Mouse (Mus musculus) midbrain, embryonic 14.5 days (tissue): ENCODE measurements around the gene Ssbp4. TPM values are rescaled to one million over a fixed set of nuclear protein-coding genes. Genes with fewer than 3 reads are reported as not detected.
A peak's percentile ranks its signal among the peaks of the same experiment; 100 is the strongest.

Experiments
- ATAC-seq: fragments of 200-750 bp; cut with Nextera tagmentation; 2 replicates; pipeline ENCODE4 v1.8.0; 2017; ENCODE audit warnings: moderate number of reproducible peaks, moderate library complexity; ENCODE audit not compliant: low FRiP score, low TSS enrichment
- DNase-seq: peaks from one replicate; pipeline ENCODE4 v3.0.0-alpha.2; 2015
- H3K27ac ChIP-seq: fragments of 300-500 bp; sonication (generic); replicated peaks from 2 replicates; pipeline ENCODE4 v1.5.1; 2014; ENCODE audit warnings: mild to moderate bottlenecking, low read depth, low read length, moderate library complexity
- H3K27me3 ChIP-seq: fragments of 300-500 bp; sonication (generic); 2 replicates; pipeline ENCODE4 v1.6.1; 2014; ENCODE audit warnings: low read length, control low read depth, mixed read lengths; ENCODE audit not compliant: control insufficient read depth, insufficient read depth
- H3K36me3 ChIP-seq: fragments of 300-500 bp; sonication (generic); 2 replicates; pipeline ENCODE4 v1.6.1; 2014; ENCODE audit warnings: low read length, control low read depth; ENCODE audit not compliant: control insufficient read depth, insufficient read depth
- H3K4me1 ChIP-seq: fragments of 300-500 bp; sonication (generic); 2 replicates; pipeline ENCODE4 v1.6.1; 2014; ENCODE audit warnings: mild to moderate bottlenecking, antibody characterized with exemption, low read length, control low read depth; ENCODE audit not compliant: control insufficient read depth, insufficient read depth
- H3K4me2 ChIP-seq: fragments of 300-500 bp; sonication (generic); 2 replicates; pipeline ENCODE4 v1.6.1; 2014; ENCODE audit warnings: mild to moderate bottlenecking, low read length, moderate library complexity
- H3K4me3 ChIP-seq: fragments of 300-500 bp; sonication (generic); replicated peaks from 2 replicates; pipeline ENCODE4 v1.5.1; 2014; ENCODE audit warnings: low read depth, low read length
- H3K9ac ChIP-seq: fragments of 300-500 bp; sonication (generic); replicated peaks from 2 replicates; pipeline ENCODE4 v1.6.1; 2014; ENCODE audit warnings: mild to moderate bottlenecking, low read length, moderate library complexity
- H3K9me3 ChIP-seq: fragments of 300-500 bp; sonication (generic); 2 replicates; pipeline ENCODE4 v1.6.1; 2016; ENCODE audit warnings: low read length, control low read depth, mixed read lengths; ENCODE audit not compliant: control insufficient read depth
- WGBS: fragments of 180-500 bp; shearing (Covaris S2); extraction: QIAGEN DNeasy Blood & Tissue Kit; methylation state at CpG from one replicate; pipeline ENCODE4 v1.1.7; 2014; 5-methylcytosine and 5-hydroxymethylcytosine counted together
- polyA plus RNA-seq: library from polyadenylated mRNA; unstranded; fragments of >200 nt; fragmentation: Nextera tagmentation; extraction: Ambion mirVana; gene quantifications from 2 replicates; pipeline ENCODE4 v1.2.1, GENCODE M21; 2014

The Ssbp4 gene
- polyA plus RNA-seq, 1 experiment from 2014 or later, result 172 TPM

- no peak overlapping the region for H3K27ac ChIP-seq
- H3K36me3 ChIP-seq, result no peaks in the 10 kb centered on the region
- DNase-seq, result no peak
- H3K9me3 ChIP-seq, result no peaks in the 10 kb centered on the region
- no peak for ATAC-seq
- WGBS, result 68% methylated on average over 3 of the region's 3 CpGs
- H3K4me1 ChIP-seq, result no peaks in the 10 kb centered on the region
- no peak overlapping the region for H3K4me3 ChIP-seq
- no peak overlapping the region for H3K9ac ChIP-seq
- H3K27me3 ChIP-seq, result no peaks in the 10 kb centered on the region
- H3K4me2 ChIP-seq, result no peak overlapping the region
These were observed 34.3 kb upstream of the Ssbp4 start for GRCm38 (mm10) chr8:70643019-70643418.

- no peaks in the 10 kb centered on the region for H3K27me3 ChIP-seq
- WGBS, result 79% methylated on average over 9 of the region's 9 CpGs
- ATAC-seq, result no peak
These were observed 30.1 kb upstream of the Ssbp4 start for GRCm38 (mm10) chr8:70638752-70639151.

GRCm38 (mm10) chr8:70636838-70637237 lies 28.2 kb upstream of the Ssbp4 start:
- no peaks in the 10 kb centered on the region for H3K36me3 ChIP-seq
- H3K9ac ChIP-seq, result no peak overlapping the region
- H3K4me1 ChIP-seq, result no peaks in the 10 kb centered on the region
- no peak for DNase-seq
- H3K4me2 ChIP-seq, result no peak overlapping the region
- no peak for ATAC-seq
- H3K27me3 ChIP-seq, result no peaks in the 10 kb centered on the region
- WGBS, result 62% methylated on average over 8 of the region's 8 CpGs
- no peak overlapping the region for H3K4me3 ChIP-seq
- H3K27ac ChIP-seq, result no peak overlapping the region
- H3K9me3 ChIP-seq, result no peaks in the 10 kb centered on the region

More at GRCm38 (mm10) chr8:70638752-70639151, 30.1 kb upstream of the Ssbp4 start:
- Histone ChIP-seq H3K4me1 (no peaks in the 10 kb centered on the region), H3K9ac (no peak overlapping the region), H3K36me3 (no peaks in the 10 kb centered on the region), H3K4me3 (no peak overlapping the region), H3K27ac (no peak overlapping the region), H3K4me2 (no peak overlapping the region), H3K9me3 (no peaks in the 10 kb centered on the region)
- no peak for DNase-seq

DNA sequence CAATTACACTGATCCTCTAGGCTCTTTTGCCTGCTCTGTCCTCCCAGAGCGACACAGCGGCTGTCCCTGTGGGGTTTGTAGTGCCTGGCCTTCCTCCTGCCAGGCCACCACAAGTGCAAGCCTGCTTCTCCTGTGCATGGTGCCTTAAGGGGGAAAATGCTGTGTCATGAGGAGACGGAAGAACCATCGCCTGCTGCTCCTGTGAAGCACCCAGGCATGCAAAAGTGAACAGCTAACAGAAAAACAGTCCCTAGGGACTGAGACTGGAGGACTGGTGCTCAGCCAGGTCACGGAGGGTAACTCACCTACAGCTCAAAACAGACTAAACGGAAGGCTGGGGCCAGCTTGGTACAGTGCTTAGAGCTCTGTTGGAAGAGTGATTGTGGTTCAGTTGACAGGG lies 26.9 kb upstream of the Ssbp4 start:
- no peaks in the 10 kb centered on the region for H3K36me3 ChIP-seq
- 69% methylated on average over 6 of the region's 6 CpGs for WGBS

DNA sequence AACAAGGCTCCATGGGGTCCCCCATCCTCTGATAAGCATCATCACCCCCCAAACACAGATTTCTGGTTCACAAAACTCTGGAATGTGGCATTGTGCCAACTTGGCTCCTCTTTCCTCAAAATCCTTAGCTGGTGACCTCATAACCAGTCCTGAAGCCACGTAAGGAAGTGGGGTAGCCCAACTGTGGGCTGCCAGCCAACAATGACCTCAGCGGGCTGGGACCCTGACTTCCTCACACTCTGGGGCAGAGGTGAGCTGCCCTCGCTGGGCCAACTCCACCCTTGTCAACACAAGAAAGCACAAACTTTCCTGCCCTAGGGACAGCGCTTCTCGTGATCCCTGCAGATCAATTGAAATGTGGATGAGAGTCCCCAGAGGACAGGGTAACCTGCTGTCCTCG lies 25.4 kb upstream of the Ssbp4 start:
- H3K4me1 ChIP-seq, result peaks cover 15% of the 10 kb centered on the region
- H3K4me3 ChIP-seq, result no peak overlapping the region
- H3K27ac ChIP-seq, result no peak overlapping the region
- ATAC-seq, result no peak
- WGBS, result 64% methylated on average over 6 of the region's 6 CpGs
- H3K4me2 ChIP-seq, result no peak overlapping the region
- H3K27me3 ChIP-seq, result 0 out of 2 replicates have a peak, but pooled peaks cover 6% of the 10 kb centered on the region
- H3K9me3 ChIP-seq, result no peaks in the 10 kb centered on the region
- no peak for DNase-seq
- H3K9ac ChIP-seq, result no peak overlapping the region
- no peaks in the 10 kb centered on the region for H3K36me3 ChIP-seq

More for the DNA sequence above, 26.9 kb upstream of the Ssbp4 start:
- Histone ChIP-seq H3K27me3 (0 out of 2 replicates have a peak, but pooled peaks cover 6% of the 10 kb centered on the region), H3K4me2 (no peak overlapping the region), H3K27ac (no peak overlapping the region), H3K4me1 (peaks cover 4% of the 10 kb centered on the region; the same call in 1 of the 2 replicates), H3K9me3 (no peaks in the 10 kb centered on the region), H3K9ac (no peak overlapping the region), H3K4me3 (no peak overlapping the region)
- DNase-seq (no peak), ATAC-seq (no peak)

GRCm38 (mm10) chr8:70632346-70632892 lies 23.7 kb upstream of the Ssbp4 start, which contains the start of gene Gdf15:
Gdf15 (minus strand) TSS chr8:70632456.
- Histone ChIP-seq H3K4me3 (no peak within 1 kb of the TSS), H3K27me3 (0 out of 2 replicates have a peak, but pooled peaks cover 6% of the 10 kb centered on the region), H3K36me3 (no peaks in the 10 kb centered on the region), H3K4me1 (peaks cover 17% of the 10 kb centered on the region), H3K9ac (no peak within 1 kb of the TSS), H3K4me2 (no peak within 1 kb of the TSS), H3K9me3 (no peaks in the 10 kb centered on the region), H3K27ac (no peak within 1 kb of the TSS)
- 74% methylated on average over 6 of the region's 6 CpGs for WGBS
- ATAC-seq, result no peak
- DNase-seq, result no peak

- Histone ChIP-seq H3K4me2 (no peak overlapping the region), H3K9ac (no peak overlapping the region), H3K27ac (no peak overlapping the region), H3K27me3 (0 out of 2 replicates have a peak, but pooled peaks cover 6% of the 10 kb centered on the region), H3K4me3 (no peak overlapping the region), H3K9me3 (no peaks in the 10 kb centered on the region), H3K36me3 (no peaks in the 10 kb centered on the region), H3K4me1 (peaks cover 17% of the 10 kb centered on the region)
- WGBS, result 16% methylated on average over 24 of the region's 24 CpGs
- peak; percentile 20 for DNase-seq
- ATAC-seq, result no peak
These were observed 22.8 kb upstream of the Ssbp4 start for GRCm38 (mm10) chr8:70631436-70631835.

GRCm38 (mm10) chr8:70630532-70631381 lies 22.1 kb upstream of the Ssbp4 start:
- 0 out of 2 replicates have a peak, but pooled peaks cover 6% of the 10 kb centered on the region for H3K27me3 ChIP-seq
- 0 out of 2 replicates have a peak overlapping the region, but pooled peaks have one; percentile 39 for H3K4me3 ChIP-seq
- H3K27ac ChIP-seq, result no peak overlapping the region
- peak overlapping the region; percentile 62 for H3K4me2 ChIP-seq
- H3K4me1 ChIP-seq, result peaks cover 17% of the 10 kb centered on the region
- WGBS, result 14% methylated on average over 22 of the region's 22 CpGs
- no peak overlapping the region; the same call in 1 of the 2 replicates for H3K9ac ChIP-seq
- DNase-seq (peak; percentile 51), ATAC-seq (no peak)
- no peaks in the 10 kb centered on the region for H3K36me3 ChIP-seq
- H3K9me3 ChIP-seq, result no peaks in the 10 kb centered on the region
